Mouse (Mus musculus): ENCODE data around the gene Prss54.

The Prss54 gene

DNA sequence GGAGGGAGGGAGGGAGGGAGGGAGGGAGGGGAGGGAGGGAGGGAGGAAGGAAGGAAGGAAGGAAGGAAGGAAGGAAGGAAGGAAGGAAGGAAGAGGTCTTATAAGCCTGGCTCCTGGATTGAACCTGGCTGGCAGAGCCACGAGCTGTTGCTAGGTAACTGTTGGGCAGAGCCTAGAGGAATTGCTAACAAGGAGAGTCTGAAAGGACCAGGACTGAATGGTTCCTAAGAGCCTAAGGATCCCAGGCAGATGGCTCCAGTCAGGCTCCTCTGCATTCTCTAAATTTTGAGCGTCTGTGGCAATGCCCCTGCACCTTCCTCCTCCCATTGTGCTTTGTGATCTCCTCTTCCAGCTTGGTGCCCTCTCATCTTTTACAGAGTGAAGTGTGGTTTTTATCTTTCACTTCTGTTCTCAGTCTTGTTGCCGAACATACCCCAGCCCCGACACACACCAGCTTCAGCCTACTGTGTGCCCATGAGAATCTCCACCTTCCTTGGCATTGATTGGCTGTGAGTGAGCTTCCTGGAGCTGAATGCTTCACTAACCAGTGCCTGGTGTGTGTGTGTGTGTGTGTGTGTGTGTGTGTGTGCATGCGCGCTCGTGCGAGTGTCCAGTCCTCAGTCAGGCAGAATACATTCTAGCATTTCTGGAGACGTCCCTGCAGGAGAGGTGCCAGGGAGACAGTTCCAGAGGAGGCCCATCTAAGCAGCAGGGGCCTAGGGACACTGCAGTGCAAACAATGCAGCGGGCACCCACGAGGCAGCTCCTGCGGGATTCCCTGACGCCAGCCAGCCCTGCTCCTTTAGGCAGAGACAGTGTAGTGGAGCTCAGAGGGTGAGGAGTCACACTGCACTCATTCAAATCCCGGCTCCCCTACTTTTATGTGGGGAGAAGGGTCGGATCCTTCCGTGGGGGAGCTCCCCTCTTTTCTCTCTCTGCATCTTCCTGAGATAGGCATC is 26.0 kb downstream of the Prss54 start:
- peak; percentile 40 for DNase-seq

DNA sequence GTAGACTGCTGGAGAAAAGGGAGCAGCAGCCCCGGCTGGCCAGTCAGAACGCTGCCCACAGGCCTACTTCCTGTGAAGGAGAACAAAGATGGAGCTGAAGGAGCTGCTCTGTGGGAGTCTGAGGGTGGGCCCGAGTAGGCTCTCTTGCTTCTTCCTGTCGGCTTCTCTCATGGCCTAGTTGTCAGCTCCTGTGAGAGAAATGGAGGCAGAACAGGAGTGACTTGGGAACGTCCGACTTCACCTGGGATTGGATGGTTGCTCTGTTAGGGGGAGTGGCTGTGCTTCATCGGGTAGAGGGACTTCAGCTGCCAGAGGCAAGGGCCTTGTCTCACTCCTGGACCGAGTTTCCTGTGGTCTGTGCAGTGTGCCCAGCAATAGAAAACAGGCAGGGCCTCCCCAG is 28.2 kb downstream of the Prss54 start:
- DNase-seq = no peak

DNA sequence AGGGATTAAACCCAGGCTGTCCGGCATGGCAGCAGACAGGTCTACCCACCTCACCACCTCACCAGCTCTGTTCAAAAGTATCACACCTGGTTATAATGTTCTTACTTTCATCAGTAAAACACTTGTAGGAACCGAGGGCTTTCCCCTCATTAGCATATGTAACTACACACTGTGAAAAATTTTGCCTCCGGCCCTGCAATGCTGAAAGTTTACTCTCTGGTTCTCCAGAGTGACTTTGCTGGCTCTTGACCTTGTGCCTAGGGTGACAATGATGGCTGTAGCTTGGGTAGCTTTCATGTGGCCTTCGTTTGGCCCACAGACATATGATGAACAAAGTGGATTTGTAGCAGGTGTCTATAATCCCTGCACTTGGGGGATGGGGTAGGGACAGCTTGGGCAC is 29.2 kb downstream of the Prss54 start:
- DNase-seq = no peak

DNA sequence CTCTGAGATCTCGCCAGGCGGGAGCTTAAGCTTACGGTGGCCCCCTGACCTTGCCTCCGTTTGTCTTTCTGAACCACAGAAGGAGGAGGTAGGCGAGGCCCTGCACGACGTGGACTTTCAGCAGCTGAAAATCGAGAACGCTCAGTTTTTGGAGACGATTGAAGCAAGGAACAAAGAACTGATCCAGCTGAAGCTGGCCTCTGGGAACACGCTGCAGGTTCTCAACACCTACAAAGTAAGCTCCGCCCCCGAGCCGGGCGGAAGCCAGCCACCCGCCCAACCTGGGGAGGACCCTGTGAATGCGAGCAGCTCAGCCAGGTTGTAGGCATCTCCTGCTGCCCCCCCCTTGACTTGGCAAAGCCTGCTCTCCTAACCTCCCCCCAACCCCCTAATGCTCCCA is 30.3 kb downstream of the Prss54 start:
- DNase-seq = no peak

DNA sequence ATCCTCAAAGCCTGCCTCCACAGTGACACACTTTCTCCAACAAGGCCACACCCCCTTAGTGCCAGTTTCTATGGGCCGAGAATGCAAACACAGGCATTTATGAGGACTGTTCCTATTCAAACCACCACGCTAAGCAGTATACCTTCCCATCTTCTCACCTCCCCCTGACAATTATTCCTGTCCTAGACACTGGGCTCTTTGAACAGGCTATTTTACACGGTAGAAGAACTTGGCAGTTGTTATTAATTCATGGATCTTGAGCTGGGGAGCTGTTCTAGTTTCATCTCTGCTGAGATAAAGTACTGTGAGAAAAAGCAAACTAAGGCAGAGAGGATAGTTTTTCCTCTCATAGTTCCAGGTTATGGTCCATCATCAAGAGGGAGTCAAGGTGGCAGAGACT is 33.1 kb downstream of the Prss54 start:
- no peak for DNase-seq

DNA sequence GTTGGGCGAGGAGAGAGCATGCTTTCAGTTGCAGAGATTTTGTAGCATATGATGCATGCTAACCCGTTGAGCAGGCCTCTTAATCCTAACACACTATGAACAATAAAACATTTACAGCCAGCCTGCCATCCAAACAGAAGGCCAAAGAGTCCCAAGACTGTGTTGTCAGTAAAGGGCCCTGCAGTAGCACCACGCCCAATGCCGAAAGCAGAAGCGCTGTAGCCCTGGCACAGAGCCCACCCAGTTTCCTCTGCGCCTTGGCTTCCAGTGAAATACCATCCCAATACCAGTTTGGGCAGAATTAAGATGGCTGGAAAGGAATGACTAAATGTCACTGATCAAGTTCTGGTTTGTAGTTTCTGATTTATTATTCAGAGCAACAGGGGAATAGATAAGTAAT is 33.9 kb downstream of the Prss54 start:
- DNase-seq = no peak

DNA sequence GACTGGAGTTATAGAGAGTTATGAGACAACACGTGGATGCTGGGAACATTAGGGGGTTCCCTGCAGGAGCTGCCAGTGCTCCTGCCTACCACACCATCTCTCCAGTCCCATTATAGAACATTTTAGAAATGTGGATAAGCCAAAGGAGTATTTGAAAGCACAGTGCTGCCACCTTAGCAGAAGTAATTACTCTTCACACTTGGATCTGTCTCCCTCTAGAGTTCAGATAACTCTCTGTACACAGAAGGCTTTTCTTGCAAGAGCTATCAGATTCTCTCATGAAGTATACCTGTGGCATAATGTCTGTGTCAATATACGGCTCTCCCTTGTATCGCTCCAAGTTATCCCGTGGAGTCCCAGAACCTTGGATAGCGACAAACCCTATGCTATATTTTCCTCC is 36.7 kb downstream of the Prss54 start:
- DNase-seq = no peak

DNA sequence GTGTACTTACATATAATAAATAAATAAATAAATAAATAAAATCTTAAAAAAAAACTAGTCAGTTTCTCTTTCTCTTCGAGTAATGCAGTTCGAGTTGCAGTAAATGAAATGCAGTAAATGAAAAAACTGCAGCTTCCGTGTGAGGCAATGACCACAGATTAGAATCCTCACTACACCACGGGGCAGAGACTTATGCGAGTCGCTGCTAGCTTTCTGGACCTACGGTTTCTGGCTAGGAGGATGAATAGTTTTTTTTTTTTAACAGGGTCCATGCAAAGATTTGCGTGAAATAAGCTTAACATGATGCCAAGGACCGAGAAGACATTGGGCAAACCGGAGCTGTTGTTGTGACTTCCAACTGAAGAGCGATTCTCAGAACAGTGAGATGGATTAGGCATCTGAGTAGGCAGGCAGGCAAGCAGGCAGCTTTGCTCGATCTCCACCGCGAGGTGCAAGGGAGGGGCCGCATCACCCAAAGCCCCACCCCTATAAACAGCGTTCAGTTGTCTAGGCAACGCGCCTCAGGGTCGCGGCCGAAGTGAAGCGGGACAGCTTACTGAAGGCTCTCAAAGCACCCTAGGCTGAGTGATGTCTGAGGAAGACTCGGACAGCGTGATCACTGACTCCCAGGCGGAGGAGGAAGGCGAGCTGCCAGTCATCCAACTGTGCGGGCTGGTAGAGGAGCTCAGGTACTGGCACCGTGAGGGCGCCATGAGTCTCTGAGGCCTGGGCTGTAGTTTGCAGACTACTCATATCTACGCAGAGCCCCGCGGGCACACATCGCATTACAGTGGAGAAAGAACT is 42.4 kb downstream of the Prss54 start, which contains the start of gene Ccdc113:
Gene Ccdc113, plus strand, starts transcription at position 502 of the 804 bp plus-strand sequence.
- DNase-seq = peak; percentile 46

DNA sequence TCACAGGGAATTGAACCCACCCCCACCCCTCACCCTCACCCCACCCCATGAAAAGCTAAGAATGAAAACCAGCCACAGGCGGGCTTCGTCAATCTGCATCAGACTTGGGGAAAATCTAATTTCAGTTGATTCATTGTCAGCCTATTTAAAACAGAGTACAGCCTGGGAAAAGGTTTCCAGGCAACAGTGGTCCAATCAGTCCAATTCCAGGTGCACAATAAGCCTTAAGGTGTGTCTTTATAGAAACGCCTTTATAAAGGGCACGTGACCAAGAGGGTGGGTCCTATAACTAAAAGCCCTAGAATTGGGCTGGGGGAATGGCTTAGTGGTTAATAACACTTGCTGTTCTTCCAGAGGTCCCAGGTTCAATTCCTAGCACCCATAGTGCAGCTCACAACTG is 43.9 kb downstream of the Prss54 start:
- no peak for DNase-seq

DNA sequence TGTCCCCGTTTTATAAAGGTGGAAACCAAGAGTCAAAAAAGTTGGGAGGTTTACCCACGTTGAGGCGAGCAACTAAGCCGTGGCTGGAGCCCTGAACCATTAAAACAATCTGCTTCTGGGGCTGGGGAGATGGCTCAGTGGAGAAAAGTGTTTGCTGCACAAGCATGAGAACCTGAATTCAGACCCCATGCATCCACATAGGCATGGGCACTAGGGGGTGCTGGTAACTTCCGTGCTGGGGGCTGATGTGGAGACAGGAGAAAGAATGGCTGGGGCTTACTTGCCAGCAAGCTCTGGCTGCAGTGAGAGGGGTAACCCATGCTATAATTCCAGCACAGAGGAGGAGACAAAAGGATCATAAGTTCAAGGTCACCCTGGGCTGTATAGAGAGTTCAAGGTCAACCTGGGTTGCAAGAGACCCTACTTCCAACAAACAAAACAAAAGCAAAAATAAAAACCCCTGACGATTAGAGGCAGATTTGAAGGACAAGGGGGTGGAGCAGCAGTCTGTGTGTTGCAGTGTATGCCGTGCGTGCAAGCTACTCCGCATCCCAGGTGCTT is 47.3 kb downstream of the Prss54 start:
- no peak for DNase-seq

DNA sequence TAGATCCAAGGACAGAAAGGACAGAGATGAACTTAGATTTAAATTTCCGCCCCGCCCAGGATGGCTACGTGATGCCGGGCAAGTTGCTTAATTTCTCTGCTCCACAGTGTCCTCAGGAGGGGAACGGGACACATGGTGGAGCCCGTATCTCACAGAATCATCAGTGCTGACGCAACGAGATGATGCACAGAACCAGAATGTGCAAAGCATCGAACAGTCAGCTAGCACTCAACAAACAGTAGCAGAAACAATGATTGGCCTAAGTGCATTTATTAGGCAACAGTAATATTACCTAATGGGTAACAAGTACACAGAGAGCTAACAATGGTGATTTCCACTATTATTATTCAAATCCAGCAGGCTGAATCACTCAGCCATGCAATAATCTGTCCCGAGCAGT is 47.9 kb downstream of the Prss54 start:
- no peak for DNase-seq

DNA sequence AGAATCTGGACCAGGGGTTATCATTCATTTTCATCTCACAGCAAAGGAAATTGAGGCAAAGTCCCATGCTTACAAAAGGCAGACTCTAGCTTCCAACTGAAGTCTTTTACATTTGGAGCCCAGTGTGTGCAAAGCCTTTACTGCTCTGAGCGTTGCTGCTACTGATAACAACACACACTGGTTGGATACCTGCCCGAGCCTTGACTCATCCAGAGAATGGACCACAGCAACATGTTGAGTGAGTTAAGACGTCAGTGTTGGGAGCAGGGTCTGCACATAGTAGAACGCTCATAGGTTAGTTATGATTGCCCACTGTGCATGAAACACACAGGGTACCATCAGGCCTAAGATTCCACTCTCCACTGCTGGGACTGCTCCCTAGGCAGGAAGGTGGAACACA is 52.1 kb downstream of the Prss54 start:
- no peak for DNase-seq

DNA sequence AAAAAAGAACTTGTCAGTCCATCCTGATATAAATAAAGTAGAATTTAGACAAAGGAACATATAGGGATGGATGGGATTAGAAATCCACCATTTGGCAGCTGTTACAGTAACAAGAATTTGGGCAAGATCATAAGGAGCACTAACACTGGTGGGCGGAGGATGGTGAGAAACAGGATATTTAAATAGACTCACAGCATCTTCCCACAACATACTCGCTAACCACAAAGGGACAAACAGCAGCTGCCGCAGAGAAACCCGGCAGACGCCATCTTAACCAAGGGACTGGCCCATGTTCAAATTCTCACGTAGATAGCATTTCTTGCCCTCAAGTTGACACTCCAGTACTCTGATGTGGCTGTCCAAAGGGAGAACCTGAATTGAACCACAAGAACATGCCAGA is 59.2 kb downstream of the Prss54 start:
- no peak for DNase-seq

DNA sequence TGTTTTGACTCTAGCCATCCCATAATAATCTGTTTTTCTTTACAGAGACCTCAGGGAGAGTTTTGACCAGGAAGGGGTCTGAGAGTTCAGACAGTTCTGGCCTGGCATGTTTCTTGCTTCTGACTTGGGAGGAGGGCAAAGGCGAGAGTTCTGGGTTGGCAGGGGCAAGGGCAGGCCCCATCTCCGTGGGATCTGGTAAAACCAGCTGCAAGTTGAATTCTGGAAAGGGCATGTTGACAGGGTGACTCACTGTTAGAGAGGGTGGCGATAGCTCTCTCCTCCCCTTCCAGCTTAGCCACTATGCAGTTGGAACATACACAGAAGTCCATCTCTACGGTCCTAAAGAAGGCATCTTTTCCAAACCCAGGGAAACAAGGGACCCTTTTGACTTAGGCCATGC is 62.9 kb downstream of the Prss54 start:
- DNase-seq = no peak

DNA sequence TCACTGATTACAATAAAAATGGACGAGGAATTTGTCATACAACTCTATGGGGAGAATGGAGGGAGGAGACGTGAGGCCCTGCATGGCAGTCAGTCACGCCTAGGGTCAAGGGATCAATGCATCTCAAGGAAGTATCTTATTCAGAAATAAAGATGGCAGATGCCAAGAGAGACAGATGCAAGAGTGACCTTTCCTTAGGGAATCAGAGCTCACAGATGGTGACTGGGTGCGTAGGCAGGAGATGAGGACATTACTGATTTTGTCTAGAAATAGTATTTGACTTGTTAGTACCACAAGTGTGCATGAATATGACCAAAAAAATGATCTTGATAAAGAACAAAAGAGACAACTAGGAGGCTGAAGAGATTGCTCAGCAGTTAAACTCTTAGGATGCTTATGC is 63.9 kb downstream of the Prss54 start:
- no peak for DNase-seq
